Mouse (Mus musculus): Measurements from ENCODE around the gene Hectd1.

Gene Hectd1

DNA sequence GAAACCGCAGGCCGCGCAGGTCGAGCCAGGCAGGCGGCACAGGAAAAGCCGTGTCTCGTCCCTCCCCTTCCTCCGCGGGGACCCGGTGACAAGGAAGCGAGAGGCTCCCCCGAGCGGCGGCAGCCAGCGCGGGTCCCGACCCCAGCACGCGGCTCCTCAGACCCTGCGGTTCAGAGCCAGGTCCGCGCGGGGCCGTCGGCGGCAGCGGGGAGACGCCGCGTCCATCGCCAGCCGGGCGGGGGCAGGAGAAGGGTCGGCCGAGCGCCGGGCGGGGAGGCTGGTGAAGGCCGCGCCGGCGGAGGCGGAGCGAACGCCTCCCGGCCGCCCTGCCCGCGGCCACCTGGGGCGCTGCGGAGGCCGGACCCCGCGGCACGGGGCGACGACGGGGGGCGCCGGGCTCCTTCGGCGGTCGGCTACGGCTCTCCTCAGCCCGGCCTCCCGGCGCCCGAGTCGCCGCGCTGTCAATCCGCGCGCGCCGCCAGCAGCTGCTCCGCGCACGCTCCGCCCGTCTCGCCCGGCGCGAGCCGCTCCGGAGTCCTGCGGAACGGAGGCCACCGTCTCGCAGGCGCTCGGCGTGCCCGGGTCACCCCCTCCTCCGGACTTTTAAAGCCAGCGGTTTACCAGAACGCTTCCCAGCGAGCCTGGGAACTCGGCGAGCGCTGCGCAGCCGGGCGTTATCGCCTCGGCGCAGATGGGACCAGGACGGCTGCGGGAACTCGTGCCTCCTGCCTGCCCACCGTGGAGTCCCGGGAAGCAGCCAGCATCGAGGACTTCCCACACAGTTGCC, at the start of gene Hectd1:
Gene Hectd1 (minus strand): TSS at position 247 of the 787 bp plus-strand sequence.
- in situ Hi-C loops (cut with MseI, MboI) = no loop called here

DNA sequence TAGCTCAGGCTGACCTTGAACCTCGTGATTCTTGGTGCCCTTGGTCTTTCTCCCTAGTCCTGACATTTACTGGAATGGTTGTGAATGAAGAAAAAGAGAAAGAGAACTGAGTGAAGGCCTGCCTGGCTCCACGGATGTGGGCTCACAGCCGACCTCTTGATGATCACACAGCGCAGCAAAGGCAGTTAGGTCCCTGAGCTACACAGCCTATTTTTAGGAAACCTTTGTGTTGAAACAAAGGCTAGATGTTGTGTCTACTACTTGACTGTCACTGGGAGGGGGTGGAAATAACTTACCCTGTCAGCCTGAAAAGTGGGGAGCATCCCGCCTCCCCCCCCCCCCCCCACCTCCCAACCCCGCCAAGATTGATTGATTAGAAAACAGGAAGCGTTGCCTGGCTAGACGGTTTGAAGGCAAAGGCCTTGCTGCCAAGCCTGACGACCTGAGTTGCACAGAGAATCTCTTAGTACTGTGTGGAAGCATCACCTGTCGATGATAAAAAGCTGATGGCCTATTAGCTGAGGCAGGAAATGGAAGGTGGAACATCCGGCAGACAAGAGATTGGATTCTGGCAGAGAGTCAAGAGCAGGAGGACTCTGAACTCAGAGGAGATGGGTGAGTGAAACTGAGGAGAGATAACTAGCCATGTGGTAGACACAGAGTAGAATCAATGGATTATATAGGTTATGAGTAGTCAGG, 42.3 kb upstream of the Hectd1 start:
- in situ Hi-C loops (cut with MseI, MboI) = no loop called here

DNA sequence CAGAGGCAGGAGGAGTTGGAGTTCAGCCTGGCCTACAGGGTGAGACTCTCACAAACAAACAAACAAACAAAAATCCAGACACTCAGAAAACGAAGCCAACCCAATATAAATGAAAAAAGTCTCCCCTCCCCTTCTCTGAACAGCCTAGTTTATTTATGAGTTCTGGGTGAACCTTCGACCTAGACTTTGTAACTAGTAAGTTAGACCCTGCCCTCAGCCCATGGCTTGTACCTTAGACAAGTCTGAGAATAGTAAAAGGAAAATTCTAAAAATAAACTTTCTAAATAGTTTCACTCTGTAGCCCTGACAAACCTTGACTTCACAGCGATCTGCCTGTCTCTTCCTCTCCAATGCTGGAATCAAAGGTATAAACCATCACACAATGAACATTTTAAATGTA, 40.2 kb upstream of the Hectd1 start:
- in situ Hi-C loops (cut with MseI, MboI) = no loop called here

DNA sequence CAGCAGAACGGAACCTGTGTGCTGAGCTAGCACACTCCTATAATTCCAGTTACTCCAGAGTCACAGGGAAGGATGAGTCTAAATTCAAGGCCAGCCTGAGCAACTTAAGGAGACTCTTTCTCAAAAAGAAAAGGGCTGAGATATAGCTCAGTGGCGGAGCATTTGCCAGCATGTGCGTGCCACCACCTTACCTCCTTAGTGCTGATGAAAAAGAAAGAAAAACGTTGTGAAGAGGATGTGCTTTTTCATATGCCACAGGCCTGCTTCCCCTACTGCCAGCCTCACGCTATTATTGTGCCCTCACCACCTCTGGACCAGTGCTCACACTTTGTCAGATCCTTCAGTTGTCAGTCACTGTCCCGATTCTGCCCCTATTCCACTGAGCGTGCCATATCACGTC, 37.7 kb upstream of the Hectd1 start:
- in situ Hi-C loops (cut with MseI, MboI) = no loop called here

DNA sequence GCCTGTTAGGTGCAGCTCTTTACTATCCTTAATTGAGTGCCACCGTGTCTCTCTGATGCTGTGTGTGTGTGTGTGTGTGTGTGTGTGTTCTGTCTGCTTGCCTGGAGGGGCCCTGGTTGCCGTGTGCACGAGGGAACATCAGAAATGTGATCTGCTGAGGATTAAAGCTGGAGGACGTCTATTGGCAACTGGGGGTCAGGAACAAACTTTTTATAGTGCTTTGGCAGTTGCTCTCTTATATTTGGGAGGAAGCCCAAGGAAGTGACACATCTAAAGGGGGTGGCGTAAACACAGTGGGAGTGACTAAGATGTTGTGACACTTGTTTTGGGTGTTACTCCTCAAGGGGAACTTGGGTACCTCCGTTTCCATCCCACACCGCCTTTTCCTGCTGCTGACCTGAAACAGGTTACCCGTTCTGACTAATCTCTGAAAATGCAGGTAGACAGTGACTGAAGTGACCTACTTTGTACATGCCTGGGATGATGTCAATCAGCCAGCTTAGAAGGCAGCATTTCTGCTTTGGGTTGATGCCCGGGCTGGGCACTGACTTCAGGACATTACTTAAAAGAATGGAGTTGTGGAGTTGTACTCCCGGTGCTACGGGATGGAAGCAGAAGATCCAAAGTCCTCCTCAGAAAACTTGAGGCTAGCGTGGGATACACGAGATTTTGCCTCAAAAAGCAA, 37.0 kb upstream of the Hectd1 start:
- in situ Hi-C loops (cut with MseI, MboI) = no loop called here

DNA sequence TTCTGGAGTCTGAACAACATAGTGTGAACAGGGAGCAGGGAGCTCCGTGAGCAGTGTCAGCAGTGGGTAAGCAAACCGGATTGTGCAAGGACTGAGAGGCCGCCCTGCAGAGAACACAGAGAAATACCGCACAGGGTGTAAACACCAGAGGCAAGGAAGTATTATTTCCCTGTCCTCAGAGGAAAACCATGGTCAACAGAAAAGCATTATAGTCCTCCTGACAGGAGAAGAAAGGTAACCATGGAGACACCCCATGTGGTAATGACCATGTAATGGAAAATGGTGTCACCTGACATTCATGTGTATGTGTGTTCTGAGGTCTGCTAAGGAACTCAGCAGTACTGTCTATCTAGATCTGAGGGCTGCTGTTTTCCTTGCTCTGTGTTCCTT, 36.4 kb upstream of the Hectd1 start:
- in situ Hi-C loops (cut with MseI, MboI) = no loop called here

DNA sequence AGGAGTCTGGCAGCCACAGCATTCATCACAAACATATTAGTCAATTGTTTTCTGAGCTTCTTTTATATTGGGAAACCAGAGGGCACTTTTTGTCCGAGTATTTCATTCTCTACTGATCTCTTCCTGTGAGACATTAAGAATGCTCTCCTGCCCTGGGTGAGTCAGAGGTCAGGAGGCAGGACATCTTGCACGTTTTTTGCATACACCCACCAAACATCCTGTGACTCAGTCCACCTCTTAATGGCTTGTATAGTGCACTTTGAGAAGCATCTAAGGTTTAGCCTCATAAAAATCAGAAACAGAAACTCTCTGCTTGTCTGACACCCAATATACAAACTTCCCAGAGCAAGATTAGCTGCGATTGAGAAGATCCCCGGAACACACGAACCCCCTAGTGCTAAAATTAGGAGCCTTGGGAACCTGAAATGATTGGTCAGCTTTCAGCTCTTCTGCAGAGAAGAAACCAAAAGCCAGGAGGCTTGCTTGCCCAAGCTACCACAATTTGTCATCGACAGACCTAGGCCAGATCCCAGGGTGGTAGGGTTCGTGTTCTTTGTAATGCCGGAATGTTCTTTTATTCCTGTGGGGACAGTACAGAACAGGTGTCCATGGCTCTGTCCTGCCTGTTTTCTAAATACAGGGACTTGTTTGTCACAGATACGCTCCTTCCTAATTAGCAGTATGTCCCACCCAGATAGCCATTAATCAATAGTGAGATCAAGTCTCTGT, 35.9 kb upstream of the Hectd1 start:
- in situ Hi-C loops (cut with MseI, MboI) = no loop called here

DNA sequence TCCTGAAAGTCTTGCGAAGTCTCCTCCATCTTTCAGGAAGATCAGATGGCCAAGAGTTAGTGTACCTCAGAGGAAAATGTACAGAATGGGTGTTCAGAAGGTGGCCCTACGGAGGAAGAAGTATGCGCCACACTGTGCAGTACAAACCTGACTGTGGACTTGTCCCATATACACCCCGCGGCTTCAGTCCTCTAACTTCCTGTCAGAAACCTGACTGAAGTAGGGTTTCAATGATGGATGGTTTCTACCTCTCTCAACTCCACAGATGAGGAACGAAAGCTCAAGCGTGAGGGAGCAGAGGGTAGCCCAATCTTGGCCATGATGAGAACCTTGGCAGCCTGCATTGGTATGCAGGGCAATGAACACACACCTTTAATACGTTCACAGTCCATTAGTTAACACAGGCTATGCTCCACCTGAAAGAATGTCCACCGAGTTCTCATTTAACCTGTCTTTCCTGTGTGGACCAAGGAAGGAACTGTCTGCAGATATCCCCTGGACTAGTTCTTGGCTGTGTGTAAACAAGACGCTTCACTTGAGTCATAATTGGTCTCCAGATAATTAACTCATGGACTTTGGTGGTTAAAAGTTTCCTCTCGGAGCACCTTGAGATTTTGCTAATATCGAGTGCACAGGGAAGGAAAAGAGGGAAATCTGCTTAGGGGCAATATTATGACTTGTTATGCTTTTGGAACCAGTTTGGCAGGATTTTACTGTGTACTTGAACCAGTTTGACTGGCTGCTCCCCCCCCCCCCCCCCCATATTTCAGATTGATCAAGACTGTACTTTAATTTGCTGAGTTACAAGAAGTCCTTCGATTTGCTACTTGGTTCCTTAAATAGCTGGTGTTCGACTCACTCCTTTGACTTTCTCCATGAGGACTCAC, 34.0 kb upstream of the Hectd1 start:
- in situ Hi-C loops (cut with MseI, MboI) = no loop called here

DNA sequence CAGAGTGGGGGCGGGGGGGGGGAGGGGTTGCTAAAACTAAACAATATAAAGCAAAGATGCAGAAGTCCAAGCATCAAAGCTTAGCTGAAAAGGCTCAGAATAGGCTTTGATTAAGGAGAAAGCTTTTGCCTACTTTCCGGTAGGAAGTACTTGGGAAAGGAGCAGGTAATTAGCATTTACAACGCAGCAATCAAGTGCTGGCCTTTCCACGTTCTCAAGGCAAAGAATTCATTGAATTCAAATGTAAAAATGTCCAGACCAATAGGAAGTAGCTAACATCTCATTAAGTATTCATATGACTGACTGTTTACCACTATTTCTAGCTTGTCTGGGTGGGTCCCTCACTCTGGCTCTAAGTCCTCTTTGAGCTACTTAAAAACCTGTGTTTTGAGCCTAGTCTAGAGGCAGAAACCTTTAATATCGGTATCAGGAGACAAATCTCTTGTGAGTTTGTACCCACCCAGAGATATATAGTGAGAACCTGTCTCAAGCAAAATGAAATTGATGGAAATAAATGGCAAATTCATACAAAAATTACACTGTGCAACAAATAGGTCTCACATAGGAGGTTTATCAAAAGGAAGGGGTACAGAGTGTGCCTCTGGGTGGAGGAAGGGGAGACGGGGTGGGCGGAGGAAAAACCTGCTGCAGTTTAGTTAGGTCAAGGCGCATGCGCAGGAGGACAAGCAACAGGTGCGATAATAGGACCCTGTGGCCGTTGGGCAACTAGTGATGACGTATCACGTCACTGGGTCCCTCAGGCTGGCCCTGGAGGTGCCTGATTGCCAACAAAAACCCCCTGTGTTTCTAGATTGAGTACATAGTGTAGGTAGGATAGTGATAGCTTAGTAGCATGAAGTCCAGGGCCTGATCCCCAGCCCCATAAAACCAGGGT, 29.0 kb upstream of the Hectd1 start:
- in situ Hi-C loops (cut with MseI, MboI) = no loop called here

DNA sequence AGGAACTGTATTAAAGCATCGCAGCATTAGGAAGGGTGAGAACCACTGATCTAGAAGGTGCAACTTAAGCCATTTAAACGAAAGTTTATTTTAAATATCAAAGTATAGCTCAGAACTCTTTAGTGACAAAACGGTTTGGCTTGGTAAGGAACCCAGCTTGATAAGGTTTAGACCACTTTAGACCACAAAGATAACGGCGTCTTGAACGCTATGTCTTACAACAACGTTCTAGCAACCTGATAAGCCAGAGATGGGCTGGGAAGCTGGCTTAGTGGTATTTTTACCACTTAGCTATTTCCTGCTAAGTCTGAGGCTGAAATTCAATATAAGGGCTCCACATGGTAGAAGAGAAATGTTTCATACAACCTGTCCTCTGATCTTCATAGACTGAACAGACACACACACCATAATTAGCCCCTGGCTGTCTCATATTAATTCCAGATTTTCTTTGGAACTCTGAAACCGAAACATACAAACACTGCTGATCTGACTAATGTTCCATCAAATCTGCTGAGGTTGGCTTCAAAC, 27.5 kb upstream of the Hectd1 start:
- in situ Hi-C loops (cut with MseI, MboI) = no loop called here

DNA sequence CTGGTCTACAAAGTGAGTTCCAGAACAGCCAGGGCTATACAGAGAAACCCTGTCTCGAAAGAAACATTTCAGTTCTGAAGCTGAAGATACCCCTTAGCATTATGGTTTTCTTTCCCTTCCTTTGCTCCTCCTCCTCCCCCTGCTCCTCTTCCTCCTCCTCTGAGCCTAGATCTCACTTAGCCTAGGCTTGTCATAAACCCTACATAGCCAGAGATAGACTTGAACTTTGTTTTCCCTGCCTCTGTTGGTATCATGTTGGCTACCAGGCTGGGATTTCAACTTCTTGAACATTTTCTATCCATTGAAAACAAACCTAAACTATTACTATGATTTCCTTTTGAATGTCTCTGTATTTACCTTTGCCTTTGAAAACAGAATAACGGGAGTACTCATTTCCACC, 26.5 kb upstream of the Hectd1 start:
- in situ Hi-C loops (cut with MseI, MboI) = no loop called here

DNA sequence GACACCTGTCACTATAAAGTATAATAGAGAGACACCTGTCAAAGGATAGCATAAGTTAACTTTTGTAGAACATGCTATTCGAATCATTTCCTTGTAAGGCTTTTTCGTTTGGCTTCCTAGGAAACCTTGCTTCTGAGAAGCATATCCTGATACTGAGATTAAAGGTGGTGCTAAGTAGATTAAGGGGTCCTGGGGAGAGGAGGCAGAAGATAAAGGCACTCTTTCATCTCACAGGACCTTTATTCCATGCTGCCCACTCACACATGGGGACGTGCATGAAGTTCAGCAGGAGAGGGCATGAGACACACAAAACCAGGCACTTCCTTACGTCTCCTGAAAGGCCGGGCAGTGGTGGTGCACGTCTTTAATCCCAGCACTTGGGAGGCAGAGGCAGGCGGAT, 26.1 kb upstream of the Hectd1 start:
- in situ Hi-C loops (cut with MseI, MboI) = no loop called here

DNA sequence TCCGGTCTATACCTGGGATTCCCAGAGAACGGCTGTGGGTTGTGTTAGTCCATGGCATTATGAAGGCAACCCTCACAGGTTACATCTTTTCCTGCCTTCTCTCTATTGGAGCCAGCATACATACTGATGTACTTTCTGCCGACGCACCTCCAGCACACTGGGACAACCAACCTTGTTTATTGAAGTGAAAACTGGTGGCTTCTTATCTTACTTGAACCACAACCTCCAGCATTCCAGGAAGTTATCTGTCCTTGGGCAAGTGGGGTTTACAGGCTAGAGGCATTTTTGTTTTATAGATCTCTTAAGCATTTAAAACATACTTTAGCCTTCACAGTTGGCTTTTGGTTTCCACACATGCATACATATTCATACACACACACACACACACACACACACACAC, 22.3 kb upstream of the Hectd1 start:
- in situ Hi-C loops (cut with MseI, MboI) = no loop called here

DNA sequence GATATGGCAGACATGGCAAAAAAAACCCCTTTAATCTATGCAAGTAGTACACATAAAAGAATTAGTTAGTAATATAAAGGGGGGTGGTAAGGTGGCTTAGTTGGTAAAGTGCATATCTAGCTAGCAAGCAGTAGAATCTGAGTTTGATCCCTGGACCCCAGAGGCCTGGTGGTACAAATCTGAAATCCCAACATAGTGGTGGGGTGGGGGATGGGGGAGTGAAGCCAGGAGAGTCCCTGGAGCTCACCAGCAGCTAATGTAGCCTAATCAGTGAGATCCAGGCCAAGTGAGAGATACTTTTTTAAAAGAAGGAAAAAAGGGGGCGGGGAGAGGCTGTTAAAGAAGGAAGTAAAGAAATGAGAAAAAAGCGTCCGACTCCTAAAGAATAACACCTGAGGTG, 21.8 kb upstream of the Hectd1 start:
- in situ Hi-C loops (cut with MseI, MboI) = no loop called here

DNA sequence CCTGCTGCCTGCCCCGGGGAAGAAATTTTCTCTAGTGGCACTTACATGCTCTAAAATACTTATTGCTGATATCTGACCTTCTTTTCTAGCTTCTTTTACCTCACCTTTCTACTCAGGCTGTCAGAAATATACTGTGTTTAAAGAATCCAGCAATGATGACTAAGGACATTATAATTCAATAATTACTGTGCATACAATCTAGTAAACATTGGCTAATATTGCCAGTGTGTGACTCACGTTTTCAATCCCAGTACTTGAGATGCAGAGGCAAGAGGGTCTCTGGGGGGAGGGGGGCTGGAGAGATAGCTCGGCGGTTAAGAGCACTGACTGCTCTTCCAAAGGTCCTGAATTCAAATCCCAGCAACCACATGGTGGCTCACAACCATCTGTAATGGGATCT, 21.0 kb upstream of the Hectd1 start:
- in situ Hi-C loops (cut with MseI, MboI) = no loop called here

DNA sequence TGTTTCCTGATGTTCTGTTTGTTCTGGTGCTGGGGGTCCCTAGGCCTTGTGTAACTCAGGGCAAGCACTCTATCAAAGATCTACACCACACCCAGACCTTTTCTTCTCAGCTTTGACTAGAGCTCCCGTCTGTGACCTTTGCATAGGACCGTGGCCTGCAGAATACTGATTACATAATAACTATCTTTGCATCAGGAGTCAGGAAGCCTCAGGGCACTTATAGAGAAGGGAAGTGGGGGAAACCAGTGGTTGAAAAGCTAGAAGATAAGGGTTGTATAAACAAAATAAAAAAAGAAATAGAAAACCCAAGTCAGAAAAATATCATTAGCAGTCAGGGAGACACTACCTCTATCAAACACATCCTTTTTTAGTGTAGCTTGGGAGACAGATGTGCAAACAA, 20.6 kb upstream of the Hectd1 start:
- in situ Hi-C loops (cut with MseI, MboI) = no loop called here

DNA sequence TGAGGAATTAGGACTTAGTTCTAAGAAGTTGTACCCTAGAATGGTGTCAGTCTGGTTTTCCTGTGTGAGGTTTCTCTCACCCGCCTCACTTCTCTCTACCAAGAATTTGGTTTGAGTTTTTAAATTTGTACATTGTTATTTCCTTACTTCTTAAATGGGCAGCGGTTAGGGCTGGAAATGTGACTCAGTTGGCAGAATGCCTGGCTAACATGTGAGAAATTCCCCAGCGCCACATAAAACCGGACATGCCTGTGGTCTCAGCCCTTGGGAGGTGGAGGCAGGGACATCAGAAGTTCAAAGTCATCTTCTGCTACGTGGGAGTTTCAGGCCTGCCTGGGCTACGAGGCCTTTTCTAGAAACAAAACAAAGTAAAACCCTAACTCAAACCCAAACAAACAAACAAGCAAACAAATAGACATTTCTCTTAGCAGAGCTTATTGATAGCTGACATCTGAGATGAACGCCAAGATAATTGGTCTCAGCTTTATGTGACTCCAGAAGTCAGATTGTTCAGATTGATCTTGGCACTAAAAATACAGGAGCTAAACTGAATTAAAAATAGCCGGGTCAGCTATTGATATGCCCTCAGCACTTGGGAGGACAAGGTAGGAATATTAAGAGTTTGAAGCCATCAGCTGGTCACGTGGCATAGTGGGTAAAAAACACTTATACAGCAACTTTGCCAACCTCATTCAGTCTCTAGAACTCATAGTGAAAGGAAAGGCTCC, 18.8 kb upstream of the Hectd1 start:
- in situ Hi-C loops (cut with MseI, MboI) = no loop called here

DNA sequence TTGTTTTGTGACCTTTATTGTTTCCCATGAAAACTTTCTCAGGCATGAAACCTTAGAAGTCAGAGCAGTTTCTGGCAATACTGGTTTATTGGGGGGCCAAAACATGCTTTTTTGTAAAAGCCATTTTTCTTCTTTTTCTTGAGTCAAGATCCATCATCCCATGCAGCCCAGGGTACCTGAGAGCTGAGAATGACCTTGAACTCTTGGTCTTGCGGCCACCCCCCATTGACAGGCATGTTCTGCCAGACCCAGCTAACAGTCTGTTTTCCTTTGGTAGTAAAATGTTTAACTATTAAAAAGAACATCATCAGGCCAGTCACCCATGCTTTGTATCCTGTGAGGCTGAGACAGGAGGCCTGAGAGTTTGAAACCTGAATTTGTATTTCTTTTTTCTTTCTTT, 15.9 kb upstream of the Hectd1 start:
- in situ Hi-C loops (cut with MseI, MboI) = no loop called here

DNA sequence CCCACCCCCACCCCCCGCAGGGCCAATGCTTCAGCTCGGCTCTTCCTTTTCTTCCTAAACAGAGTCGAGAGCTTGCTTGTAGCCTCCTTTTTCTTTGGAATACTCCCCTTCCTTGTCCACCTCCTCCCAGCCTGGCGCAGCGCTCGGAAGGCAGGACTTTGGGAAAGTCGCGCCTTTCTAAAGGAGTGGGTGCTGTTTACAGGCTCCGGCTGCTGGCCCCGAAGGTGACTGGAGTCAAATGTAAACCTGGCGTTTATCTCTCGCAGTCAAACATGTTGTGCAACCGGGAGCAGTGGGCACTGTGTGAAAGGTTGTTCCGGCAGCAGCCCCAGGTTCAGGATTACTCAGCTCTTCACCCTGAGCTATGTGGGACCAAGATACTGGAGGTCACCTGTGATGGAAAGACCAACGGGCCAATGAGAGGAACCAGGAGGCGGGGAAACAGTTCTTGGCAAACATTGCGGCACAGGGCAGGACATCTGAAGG, 15.5 kb upstream of the Hectd1 start:
- in situ Hi-C loops (cut with MseI, MboI) = no loop called here
